Mouse (Mus musculus) adrenal gland, adult 8-10 months (tissue): Measurements from ENCODE around the gene Wsb2. TPM values are rescaled to one million over a fixed set of nuclear protein-coding genes. Genes with fewer than 3 reads are reported as not detected.
A peak's percentile ranks its signal among the peaks of the same experiment; 100 is the strongest.
"Not testable (repeated sequence)": the region's sequence is repeated elsewhere in the genome, so short reads cannot be mapped to it uniquely, and the experiment has no call there.

ENCODE experiments used
- DNase-seq: peaks from one replicate; pipeline ENCODE4 v3.0.0; 2022
- total RNA-seq, 4 experiments: library from RNA; stranded (reverse); gene quantifications; 2 replicates each; pipeline ENCODE4 v1.2.4; 2022

Wsb2 gene
- total RNA-seq, 4 experiments from 2014 or later, result 138 to 152 (median 146) TPM

DNA sequence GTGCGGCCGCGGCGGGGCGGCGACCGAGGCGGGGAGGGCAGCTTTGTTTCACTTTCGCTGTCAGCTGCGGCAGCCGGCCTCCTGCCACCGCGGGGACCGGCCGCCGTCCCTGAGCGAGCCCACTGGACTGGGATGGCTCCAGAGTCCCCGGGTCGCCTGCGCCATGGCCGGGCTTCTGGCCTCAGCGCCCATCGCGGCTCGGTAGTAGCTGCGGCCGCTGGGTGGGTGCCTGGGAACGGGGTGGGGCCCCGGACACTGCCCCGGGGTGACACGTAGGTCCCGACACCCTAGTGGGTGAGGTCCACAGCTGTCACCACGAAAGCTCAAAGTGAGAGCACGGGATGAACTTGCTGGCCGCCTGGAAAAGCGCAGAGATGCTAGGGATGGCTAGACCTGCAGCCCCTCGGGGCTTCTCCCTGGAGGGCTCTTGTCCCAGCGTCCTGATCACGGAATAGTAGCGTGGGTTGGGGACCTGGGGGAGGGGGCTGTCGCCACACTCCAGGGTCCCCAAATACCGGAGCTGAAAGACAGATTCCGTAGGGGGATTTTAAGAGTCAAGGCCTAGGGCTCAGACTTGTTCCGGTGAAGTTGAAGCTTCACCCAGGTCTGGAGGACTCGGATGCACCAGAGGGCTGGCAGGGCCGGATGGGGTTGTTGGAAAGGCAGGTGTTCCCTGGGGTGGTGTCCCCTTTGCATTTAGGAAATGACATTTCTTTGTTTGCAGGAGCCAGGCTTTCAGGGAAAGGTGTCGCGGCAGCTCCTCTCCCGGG lies 559 bp downstream of the Wsb2 start:
- DNase-seq, result peak; percentile 49

DNA sequence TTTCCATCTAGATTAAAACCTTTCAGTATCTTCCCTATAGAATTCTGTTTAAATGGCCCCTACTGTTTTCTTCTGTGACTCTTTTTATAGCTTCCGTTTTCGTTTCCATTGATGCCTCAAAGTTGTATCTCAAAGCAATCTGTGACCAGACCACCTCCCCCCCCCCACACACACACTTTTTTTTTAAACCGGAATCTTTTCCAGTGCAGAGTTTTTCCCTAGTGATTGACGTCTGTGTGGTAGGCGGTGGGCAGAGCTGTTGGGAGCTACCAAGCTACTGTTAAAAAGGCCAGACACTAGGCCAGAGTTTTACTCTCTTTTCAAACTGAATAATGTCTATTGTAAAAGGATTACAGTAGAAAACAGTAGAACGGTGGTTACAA lies 1.1 kb downstream of the Wsb2 start:
- no peak for DNase-seq

DNA sequence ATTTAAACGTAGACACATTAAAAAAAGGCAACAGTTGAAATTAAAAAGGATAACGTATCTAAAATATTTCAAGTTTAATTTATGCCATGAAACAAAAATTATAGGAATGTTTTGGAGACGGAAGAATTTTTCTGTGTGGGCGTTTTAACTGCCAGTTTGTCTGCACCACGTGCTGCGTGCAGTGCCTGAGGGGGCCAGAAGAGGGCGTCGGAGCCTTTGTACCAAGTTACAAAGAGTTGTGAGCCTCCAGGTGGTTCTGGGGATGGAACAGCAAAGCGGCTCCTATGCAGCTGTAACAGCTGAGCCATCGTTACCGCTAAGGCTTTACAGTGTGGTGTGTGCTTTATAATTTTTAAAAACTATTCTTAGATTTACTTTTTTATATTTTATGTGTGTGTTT lies 1.6 kb downstream of the Wsb2 start:
- DNase-seq, result peak; percentile 54

- no peak for DNase-seq
These were observed 2.6 kb downstream of the Wsb2 start for GRCm38 (mm10) chr5:117359497-117360227.

GRCm38 (mm10) chr5:117360228-117360515 lies 3.1 kb downstream of the Wsb2 start:
- no peak for DNase-seq

GRCm38 (mm10) chr5:117360631-117361541 lies 3.8 kb downstream of the Wsb2 start:
- peak; percentile 52 for DNase-seq

GRCm38 (mm10) chr5:117361590-117361989 lies 4.5 kb downstream of the Wsb2 start:
- DNase-seq, result no peak

- peak; percentile 67 for DNase-seq
These were observed 6.1 kb downstream of the Wsb2 start for GRCm38 (mm10) chr5:117363066-117363782.

DNA sequence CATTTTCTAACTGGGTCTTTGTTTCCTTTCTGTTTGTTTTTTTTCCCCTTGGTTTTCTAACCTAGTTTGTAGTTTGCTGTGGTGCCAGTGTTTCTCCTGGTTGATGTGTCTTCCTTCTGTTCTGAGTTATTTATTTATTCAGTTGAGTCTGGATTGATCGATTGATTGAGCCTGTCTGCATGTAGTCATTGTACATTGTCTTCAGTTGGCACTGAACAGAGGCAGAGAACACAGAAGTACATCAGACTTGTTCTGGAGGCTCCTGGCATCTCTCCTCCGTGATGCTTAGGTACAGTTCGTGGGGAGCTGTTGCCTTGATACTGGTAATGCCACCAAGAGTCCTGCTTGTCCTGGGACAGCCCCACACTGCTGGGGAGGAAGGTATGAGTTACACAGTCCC lies 7.7 kb downstream of the Wsb2 start:
- no peak for DNase-seq

DNA sequence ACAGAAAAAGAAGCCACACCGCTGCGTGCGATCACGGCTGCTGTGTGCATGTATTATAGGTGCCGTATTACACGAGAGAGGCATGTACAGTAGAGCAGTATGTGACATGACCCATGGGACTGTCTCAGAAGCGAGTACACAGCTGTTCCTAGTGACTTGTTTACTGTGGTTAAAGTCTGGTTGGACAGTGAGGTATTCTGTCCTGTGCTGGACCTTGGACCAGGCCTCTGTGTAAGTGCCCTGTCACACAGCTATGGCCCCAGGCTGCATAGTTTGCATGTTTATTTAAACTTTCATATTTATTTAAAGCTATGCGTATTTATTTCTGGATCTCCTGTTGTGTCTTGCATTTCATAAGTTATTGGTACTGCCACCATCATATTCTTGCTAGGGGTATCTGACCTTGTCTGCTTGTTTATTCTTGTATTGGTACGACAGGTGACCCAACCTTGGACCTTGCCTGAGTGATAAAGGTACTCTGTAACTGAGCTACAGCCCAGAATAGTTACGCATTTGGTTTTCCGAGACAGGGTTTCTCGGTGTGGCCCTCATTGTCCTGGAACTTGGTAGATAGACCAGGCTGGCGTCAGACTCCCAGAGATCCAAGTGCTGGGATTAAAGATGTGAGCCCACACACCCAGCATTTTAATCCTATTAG lies 8.9 kb downstream of the Wsb2 start:
- DNase-seq, result no peak

DNA sequence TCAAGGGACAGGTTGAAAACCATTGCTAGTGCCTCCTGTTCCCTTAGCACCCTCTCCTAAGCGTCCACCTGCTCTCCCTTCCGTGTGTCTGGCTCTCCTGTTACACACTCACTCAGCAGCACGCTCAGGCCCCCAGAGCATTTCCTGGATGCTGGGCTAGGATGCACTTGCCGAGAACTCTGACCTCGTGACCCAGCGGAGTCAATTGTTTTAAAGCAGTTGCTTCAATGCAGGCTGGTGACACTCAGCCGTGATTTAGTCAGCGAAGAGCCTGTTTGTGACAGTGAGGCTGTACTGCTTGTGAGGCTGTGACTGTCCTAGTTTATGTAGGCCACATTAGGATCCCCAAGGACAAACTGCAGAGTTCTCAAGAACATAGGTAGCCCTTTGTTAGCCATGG lies 10.1 kb downstream of the Wsb2 start:
- no peak for DNase-seq

DNA sequence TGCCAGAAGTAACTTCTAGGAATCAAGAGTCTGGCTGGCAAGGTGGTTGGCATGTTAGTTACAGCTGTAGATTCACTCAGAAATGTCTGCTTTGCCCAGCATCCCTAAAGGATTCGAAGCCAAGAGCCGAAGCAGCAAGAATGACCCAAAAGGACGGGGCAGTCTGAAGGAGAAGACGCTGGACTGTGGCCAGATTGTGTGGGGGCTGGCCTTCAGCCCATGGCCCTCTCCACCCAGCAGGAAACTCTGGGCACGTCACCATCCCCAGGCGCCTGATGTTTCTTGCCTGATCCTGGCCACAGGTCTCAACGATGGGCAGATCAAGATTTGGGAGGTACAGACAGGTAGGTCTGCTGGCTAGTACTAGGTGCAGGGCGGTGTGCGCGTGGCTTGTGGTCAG lies 13.5 kb downstream of the Wsb2 start:
- DNase-seq, result no peak

DNA sequence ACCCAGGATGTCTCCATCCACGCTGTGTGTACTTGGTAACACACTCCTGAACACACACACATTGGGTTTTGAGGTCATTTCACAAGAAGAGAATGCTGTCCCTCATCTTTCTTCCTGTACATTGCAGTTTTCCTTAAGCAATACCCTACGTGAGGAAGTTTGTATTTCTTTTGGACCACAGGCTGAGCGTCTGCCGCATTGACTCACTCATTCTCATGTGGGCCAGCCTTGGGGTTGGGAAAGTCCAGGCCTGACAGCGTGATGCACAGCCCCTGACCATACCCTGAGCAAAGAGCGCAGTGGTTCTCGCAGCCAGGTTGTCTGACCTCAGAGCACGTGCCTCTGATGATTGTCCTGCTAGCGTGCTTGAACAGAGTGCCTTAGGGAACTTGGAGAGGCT lies 16.3 kb downstream of the Wsb2 start:
- no peak for DNase-seq

GRCm38 (mm10) chr5:117374372-117375049 lies 17.4 kb downstream of the Wsb2 start:
- no peak for DNase-seq

- no peak for DNase-seq
These were observed 19.2 kb downstream of the Wsb2 start for GRCm38 (mm10) chr5:117376331-117376761.

DNA sequence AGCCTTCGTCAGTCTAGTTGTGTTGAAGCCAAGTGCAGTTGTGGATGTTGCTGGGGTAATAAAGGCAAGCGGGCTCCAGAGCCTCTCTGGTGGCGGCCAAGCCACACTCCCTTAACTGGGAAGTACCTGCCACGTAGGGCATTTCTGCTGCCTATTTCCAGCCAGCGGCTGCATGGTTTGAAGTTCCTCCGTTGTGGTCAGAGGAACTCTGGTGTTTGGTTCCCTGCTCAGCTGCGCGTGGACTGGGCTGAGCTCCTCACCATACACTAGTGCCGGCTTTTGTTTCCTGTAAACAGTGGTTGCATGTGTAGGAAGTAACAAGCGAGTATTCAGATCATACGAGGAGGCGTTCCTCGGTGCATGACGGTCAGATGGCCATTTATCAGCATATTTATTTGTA lies 20.6 kb downstream of the Wsb2 start:
- DNase-seq, result not testable (repeated sequence)

GRCm38 (mm10) chr5:117380199-117380598 lies 23.1 kb downstream of the Wsb2 start:
- no peak for DNase-seq

GRCm38 (mm10) chr5:117381785-117382184 lies 24.7 kb downstream of the Wsb2 start:
- DNase-seq, result no peak

GRCm38 (mm10) chr5:117383198-117383597 lies 26.1 kb downstream of the Wsb2 start:
- no peak for DNase-seq

DNA sequence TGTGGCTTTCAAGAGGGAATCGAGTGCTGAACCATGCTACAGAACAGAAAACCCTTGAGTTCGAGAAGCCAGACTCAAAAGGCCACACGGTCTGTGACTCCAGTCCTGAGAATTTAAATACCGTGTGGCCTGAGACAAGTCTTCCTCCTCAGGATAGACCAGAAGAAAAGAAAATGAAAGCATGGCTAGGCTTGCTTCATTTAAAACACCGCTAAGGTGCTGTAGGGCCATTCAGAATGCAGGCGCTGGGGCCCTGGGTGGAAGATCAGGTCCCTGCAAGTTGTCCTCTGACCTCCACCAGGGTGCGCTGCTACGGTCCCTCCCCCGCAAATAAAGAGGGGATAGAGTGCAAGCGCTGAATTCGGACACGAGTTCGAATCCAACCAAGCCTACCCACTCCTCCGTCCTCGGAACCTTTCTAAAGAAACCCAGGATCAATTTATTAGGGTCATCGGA lies 31.2 kb downstream of the Wsb2 start:
- DNase-seq, result peak; percentile 28

DNA sequence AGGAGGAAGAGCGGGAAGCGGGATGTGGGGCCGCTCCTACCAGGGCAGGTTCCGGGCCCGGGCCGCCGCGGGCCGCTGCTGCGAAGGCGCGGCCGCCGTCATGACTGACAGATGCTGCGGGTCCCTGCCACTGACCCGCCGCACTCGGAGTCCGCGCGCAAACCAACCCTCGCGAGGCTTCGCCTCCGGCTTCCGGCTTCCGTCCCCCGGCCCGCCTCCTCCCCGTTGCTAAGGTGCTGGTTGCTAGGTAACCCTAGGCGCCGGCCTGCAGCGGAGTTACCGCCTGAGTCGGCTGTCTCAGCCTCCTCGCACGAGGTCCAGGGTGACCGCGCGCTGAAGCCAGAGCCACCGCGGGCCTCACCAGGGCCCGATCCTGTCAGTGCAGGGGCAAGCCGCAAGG lies 31.8 kb downstream of the Wsb2 start, which contains the start of gene Rfc5:
Gene Rfc5 (minus strand): TSS at position 171 of the 400 bp plus-strand sequence.
- DNase-seq, result peak; percentile 94
